25 mouse cellular contexts compared by ENCODE assay signal in genomic region chr14:21237051-21237450, GRCm38 (mm10).
"Had no signal": no experiment of that assay in that cellular context is flagged by ENCODE, and none has a peak within 500 bp of the region (broad histone marks: within the 10 kb centered on the region; RNA-seq: fewer than 3 reads in every experiment).

No protein-coding gene starts in this region.

- H3K9ac ChIP-seq: heart, embryonic 12.5 days; hindbrain, embryonic 12.5 days; hindbrain, embryonic 14.5 days; intestine, embryonic 15.5 days; limb, embryonic 13.5 days; limb, embryonic 15.5 days had no signal

- ATAC-seq: hindbrain, embryonic 16.5 days; inflammation-experienced regulatory T-cells, adult 6 months; intestine, embryonic 15.5 days; intestine, postnatal 0 days had no signal

- H3K4me3 ChIP-seq: gastrocnemius, adult 2 months; heart, embryonic 10.5 days; heart, embryonic 12.5 days; hindbrain, embryonic 10.5 days; hindbrain, embryonic 12.5 days; intestine, embryonic 15.5 days; limb, embryonic 13.5 days; limb, embryonic 15.5 days had no signal

- H3K27ac ChIP-seq: gastrocnemius, adult 2 months; heart, embryonic 10.5 days; hindbrain, embryonic 10.5 days; hindbrain, embryonic 12.5 days; hindbrain, embryonic 14.5 days; intestine, embryonic 15.5 days; kidney, postnatal 0 days; limb, embryonic 13.5 days; limb, embryonic 15.5 days had no signal

- H3K36me3 ChIP-seq: hindbrain, embryonic 10.5 days; hindbrain, embryonic 12.5 days; intestine, embryonic 15.5 days; limb, embryonic 15.5 days had no signal

- H3K4me1 ChIP-seq: hindbrain, embryonic 10.5 days; intestine, embryonic 15.5 days; limb, embryonic 13.5 days; limb, embryonic 15.5 days had no signal

- DNase-seq: gastrocnemius, adult 2 months; gastrocnemius, postnatal 10 days; gastrocnemius, postnatal 25 days; heart, adult 18-20 months; heart, postnatal 10 days; heart, postnatal 4 days; kidney, adult 18-20 months; kidney, adult 8-10 months; kidney, postnatal 14 days; kidney, postnatal 36 days; layer of hippocampus, adult 9-11 months; layer of hippocampus, postnatal 36 days; left cerebral cortex, postnatal 4 days had no signal

- H3K27me3 ChIP-seq: heart, embryonic 12.5 days; hindbrain, embryonic 12.5 days; intestine, embryonic 15.5 days; limb, embryonic 13.5 days; limb, embryonic 15.5 days had no signal

- H3K4me2 ChIP-seq: heart, embryonic 12.5 days; hindbrain, embryonic 12.5 days; hindbrain, embryonic 14.5 days; intestine, embryonic 15.5 days; limb, embryonic 13.5 days; limb, embryonic 15.5 days had no signal

- H3K9me3 ChIP-seq: heart, embryonic 10.5 days; heart, embryonic 12.5 days; hindbrain, embryonic 10.5 days; hindbrain, embryonic 12.5 days; intestine, embryonic 15.5 days; limb, embryonic 13.5 days; limb, embryonic 15.5 days had no signal
